Mouse (Mus musculus) bone marrow, adult 2 months (tissue): ENCODE data around the gene Dgcr6.

Experiments used
- CTCF ChIP-seq: fragments of 200-500 bp; IDR thresholded peaks from 2 replicates; pipeline ENCODE4 v1.5.1; 2011; ENCODE audit warnings: low read length, control low read depth; ENCODE audit not compliant: control insufficient read depth, insufficient read depth
- POLR2A ChIP-seq: fragments of 200-500 bp; IDR thresholded peaks from 2 replicates; pipeline ENCODE4 v1.6.1; 2011; ENCODE audit warnings: low read depth, mild to moderate bottlenecking, control low read depth, low read length, borderline replicate concordance; ENCODE audit not compliant: control insufficient read depth

DNA sequence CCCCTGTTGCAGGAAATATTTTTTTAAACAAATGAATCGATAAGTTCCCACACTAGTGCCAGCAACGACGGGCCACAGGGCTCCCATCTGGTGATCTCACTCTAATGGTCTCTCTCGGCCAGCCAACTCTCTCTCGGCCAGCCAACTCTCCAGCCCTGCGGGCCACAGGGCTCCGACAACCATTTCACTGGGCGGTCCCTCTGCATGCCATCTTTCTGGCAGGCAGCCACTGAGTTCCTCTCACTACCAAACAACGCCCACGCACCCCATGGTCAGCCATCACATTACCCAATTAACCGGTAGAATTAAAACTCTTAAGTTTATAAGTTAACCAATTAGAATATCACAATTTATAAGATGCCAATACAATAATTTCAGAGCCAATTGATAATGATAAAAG lies 8.5 kb downstream of the Dgcr6 start:
- no peak for TF ChIP-seq CTCF
- TF ChIP-seq POLR2A: no peak
